Mouse (Mus musculus) forebrain, embryonic 14.5 days (tissue): ENCODE results near the gene Zbtb8a. TPM values are rescaled to one million over a fixed set of nuclear protein-coding genes. Genes with fewer than 3 reads are reported as not detected.
A peak's percentile ranks its signal among the peaks of the same experiment; 100 is the strongest.

Experiments used
- ATAC-seq: fragments of 200-750 bp; cut with Nextera tagmentation; 2 replicates; pipeline ENCODE4 v1.8.0; 2017; ENCODE audit warnings: mild to moderate bottlenecking, moderate library complexity
- DNase-seq: peaks from one replicate; pipeline ENCODE4 v3.0.0-alpha.2; 2015; ENCODE audit warnings: low spot score
- H3K27ac ChIP-seq: fragments of 300-500 bp; sonication (generic); 2 replicates; pipeline ENCODE4 v1.5.1; 2014; ENCODE audit warnings: low read depth, mild to moderate bottlenecking, control low read depth, low read length, moderate library complexity
- H3K27me3 ChIP-seq: fragments of 300-500 bp; sonication (generic); replicated peaks from 2 replicates; pipeline ENCODE4 v1.6.1; 2014; ENCODE audit warnings: low read length, control low read depth, mixed read lengths; ENCODE audit not compliant: control insufficient read depth, insufficient read depth
- H3K36me3 ChIP-seq: fragments of 300-500 bp; sonication (generic); 2 replicates; pipeline ENCODE4 v1.6.1; 2014; ENCODE audit warnings: low read length, control low read depth; ENCODE audit not compliant: control insufficient read depth, insufficient read depth
- H3K4me1 ChIP-seq: fragments of 300-500 bp; sonication (generic); 2 replicates; pipeline ENCODE4 v1.6.1; 2014; ENCODE audit warnings: antibody characterized with exemption, low read length, control low read depth; ENCODE audit not compliant: control insufficient read depth, insufficient read depth
- H3K4me2 ChIP-seq: fragments of 300-500 bp; sonication (generic); 2 replicates; pipeline ENCODE4 v1.6.1; 2014; ENCODE audit warnings: mild to moderate bottlenecking, control low read depth, low read length
- H3K4me3 ChIP-seq: fragments of 300-500 bp; sonication (generic); 2 replicates; pipeline ENCODE4 v1.5.1; 2014; ENCODE audit warnings: low read depth, low read length, control low read depth
- H3K9ac ChIP-seq: fragments of 300-500 bp; sonication (generic); 2 replicates; pipeline ENCODE4 v1.6.1; 2014; ENCODE audit warnings: mild to moderate bottlenecking, low read length, control low read depth, moderate library complexity
- H3K9me3 ChIP-seq: fragments of 300-500 bp; sonication (generic); replicated peaks from 2 replicates; pipeline ENCODE4 v1.6.1; 2016; ENCODE audit warnings: low read length, control low read depth, mixed read lengths; ENCODE audit not compliant: control insufficient read depth
- WGBS: fragments of 180-500 bp; shearing (Covaris S2); extraction: QIAGEN DNeasy Blood & Tissue Kit; methylation state at CpG from one replicate; pipeline ENCODE4 v1.1.7; 2014; 5-methylcytosine and 5-hydroxymethylcytosine counted together
- polyA plus RNA-seq: library from polyadenylated mRNA; unstranded; fragments of >200 nt; fragmentation: Nextera tagmentation; extraction: Ambion mirVana; gene quantifications from 2 replicates; pipeline ENCODE4 v1.2.1, GENCODE M21; 2014

The Zbtb8a gene
- polyA plus RNA-seq, 1 experiment from 2014 or later = 5.8 TPM

- WGBS = 72% methylated on average over 6 of the region's 6 CpGs
- DNase-seq (no peak), ATAC-seq (0 out of 2 replicates have a peak, but pooled peaks have one; percentile 32)
- Histone ChIP-seq H3K9me3 (no peaks in the 10 kb centered on the region), H3K36me3 (peaks cover 40% of the 10 kb centered on the region), H3K27ac (no peak overlapping the region), H3K4me1 (no peaks in the 10 kb centered on the region), H3K4me3 (no peak overlapping the region), H3K4me2 (no peak overlapping the region), H3K9ac (no peak overlapping the region), H3K27me3 (no peaks in the 10 kb centered on the region)
Measured at GRCm38 (mm10) chr4:129351111-129351510, 26.8 kb downstream of the Zbtb8a start.

GRCm38 (mm10) chr4:129350644-129351043, 27.3 kb downstream of the Zbtb8a start:
- Histone ChIP-seq H3K27me3 (no peaks in the 10 kb centered on the region), H3K9me3 (no peaks in the 10 kb centered on the region), H3K4me2 (no peak overlapping the region), H3K4me3 (no peak overlapping the region), H3K36me3 (peaks cover 38% of the 10 kb centered on the region), H3K27ac (no peak overlapping the region), H3K4me1 (no peaks in the 10 kb centered on the region), H3K9ac (no peak overlapping the region)
- DNase-seq (peak; percentile 90), ATAC-seq (peak; percentile 81)
- 6% methylated on average over 1 of the region's 1 CpGs for WGBS

GRCm38 (mm10) chr4:129346481-129347154, 31.3 kb downstream of the Zbtb8a start:
- DNase-seq (peak; percentile 13), ATAC-seq (no peak)
- no peak overlapping the region for H3K27ac ChIP-seq
- no peak overlapping the region for H3K4me3 ChIP-seq
- H3K36me3 ChIP-seq = peaks cover 41% of the 10 kb centered on the region
- no peaks in the 10 kb centered on the region for H3K9me3 ChIP-seq
- H3K4me2 ChIP-seq = no peak overlapping the region
- 89% methylated on average over 15 of the region's 15 CpGs for WGBS
- H3K27me3 ChIP-seq = no peaks in the 10 kb centered on the region
- no peak overlapping the region for H3K9ac ChIP-seq
- H3K4me1 ChIP-seq = no peaks in the 10 kb centered on the region

GRCm38 (mm10) chr4:129342705-129343104, 35.2 kb downstream of the Zbtb8a start:
- Histone ChIP-seq H3K4me1 (no peaks in the 10 kb centered on the region), H3K36me3 (peaks cover 42% of the 10 kb centered on the region), H3K9me3 (no peaks in the 10 kb centered on the region), H3K4me2 (no peak overlapping the region), H3K27me3 (no peaks in the 10 kb centered on the region), H3K27ac (no peak overlapping the region), H3K9ac (no peak overlapping the region), H3K4me3 (no peak overlapping the region)
- 85% methylated on average over 2 of the region's 2 CpGs for WGBS
- ATAC-seq = no peak
- no peak for DNase-seq

- H3K36me3 ChIP-seq = peaks cover 41% of the 10 kb centered on the region
- no peak overlapping the region for H3K27ac ChIP-seq
- WGBS = 91% methylated on average over 1 of the region's 1 CpGs
- no peaks in the 10 kb centered on the region for H3K9me3 ChIP-seq
- ATAC-seq (no peak), DNase-seq (no peak)
- H3K27me3 ChIP-seq = no peaks in the 10 kb centered on the region
- no peak overlapping the region for H3K9ac ChIP-seq
- no peaks in the 10 kb centered on the region for H3K4me1 ChIP-seq
- no peak overlapping the region for H3K4me2 ChIP-seq
- H3K4me3 ChIP-seq = no peak overlapping the region
Measured at GRCm38 (mm10) chr4:129341888-129342287, 36.0 kb downstream of the Zbtb8a start.

GRCm38 (mm10) chr4:129339743-129340142, 38.2 kb downstream of the Zbtb8a start:
- Histone ChIP-seq H3K27ac (no peak overlapping the region), H3K4me1 (no peaks in the 10 kb centered on the region), H3K27me3 (no peaks in the 10 kb centered on the region), H3K9ac (no peak overlapping the region), H3K9me3 (no peaks in the 10 kb centered on the region), H3K36me3 (peaks cover 29% of the 10 kb centered on the region), H3K4me3 (no peak overlapping the region), H3K4me2 (no peak overlapping the region)
- no peak for DNase-seq
- ATAC-seq = no peak
- 100% methylated on average over 3 of the region's 3 CpGs for WGBS

GRCm38 (mm10) chr4:129336291-129336690, 41.6 kb downstream of the Zbtb8a start:
- no peak for DNase-seq
- H3K4me2 ChIP-seq = peak overlapping the region; percentile 83
- H3K27ac ChIP-seq = peak overlapping the region; percentile 99
- no peak for ATAC-seq
- H3K9ac ChIP-seq = peak overlapping the region; percentile 76
- H3K27me3 ChIP-seq = no peaks in the 10 kb centered on the region
- no peaks in the 10 kb centered on the region for H3K9me3 ChIP-seq
- peaks cover 21% of the 10 kb centered on the region for H3K4me1 ChIP-seq
- WGBS = 57% methylated on average over 14 of the region's 14 CpGs
- H3K36me3 ChIP-seq = peaks cover 20% of the 10 kb centered on the region
- H3K4me3 ChIP-seq = peak overlapping the region; percentile 94

GRCm38 (mm10) chr4:129335216-129336074, 42.5 kb downstream of the Zbtb8a start, which contains the start of the genes Rbbp4 and Zbtb8os:
Gene Rbbp4 (minus strand): TSS chr4:129335370.
Gene Zbtb8os (plus strand): TSS chr4:129335695.
- Histone ChIP-seq H3K4me2 (peak within 1 kb of the TSS; percentile 83), H3K4me3 (peak within 1 kb of the TSS; percentile 94), H3K36me3 (peaks cover 22% of the 10 kb centered on the region), H3K9ac (peak within 1 kb of the TSS; percentile 97), H3K9me3 (no peaks in the 10 kb centered on the region), H3K27me3 (no peaks in the 10 kb centered on the region), H3K27ac (peak within 1 kb of the TSS; percentile 99), H3K4me1 (peaks cover 21% of the 10 kb centered on the region)
- ATAC-seq = peak; percentile 99
- WGBS = under 1% methylated on average over 70 of the region's 73 CpGs
- DNase-seq = peak; percentile 100
